Mouse (Mus musculus) A20 (cell line): ENCODE data around the gene Aup1.
A peak's percentile ranks its signal among the peaks of the same experiment; 100 is the strongest.

Source experiments
- DNase-seq: peaks from one replicate; pipeline ENCODE4 v3.0.0-alpha.2; 2011; ENCODE audit warnings: low read depth, low spot score

The Aup1 gene

GRCm38 (mm10) chr6:83068706-83069487, 14.6 kb downstream of the Aup1 start:
- DNase-seq, result no peak

DNA sequence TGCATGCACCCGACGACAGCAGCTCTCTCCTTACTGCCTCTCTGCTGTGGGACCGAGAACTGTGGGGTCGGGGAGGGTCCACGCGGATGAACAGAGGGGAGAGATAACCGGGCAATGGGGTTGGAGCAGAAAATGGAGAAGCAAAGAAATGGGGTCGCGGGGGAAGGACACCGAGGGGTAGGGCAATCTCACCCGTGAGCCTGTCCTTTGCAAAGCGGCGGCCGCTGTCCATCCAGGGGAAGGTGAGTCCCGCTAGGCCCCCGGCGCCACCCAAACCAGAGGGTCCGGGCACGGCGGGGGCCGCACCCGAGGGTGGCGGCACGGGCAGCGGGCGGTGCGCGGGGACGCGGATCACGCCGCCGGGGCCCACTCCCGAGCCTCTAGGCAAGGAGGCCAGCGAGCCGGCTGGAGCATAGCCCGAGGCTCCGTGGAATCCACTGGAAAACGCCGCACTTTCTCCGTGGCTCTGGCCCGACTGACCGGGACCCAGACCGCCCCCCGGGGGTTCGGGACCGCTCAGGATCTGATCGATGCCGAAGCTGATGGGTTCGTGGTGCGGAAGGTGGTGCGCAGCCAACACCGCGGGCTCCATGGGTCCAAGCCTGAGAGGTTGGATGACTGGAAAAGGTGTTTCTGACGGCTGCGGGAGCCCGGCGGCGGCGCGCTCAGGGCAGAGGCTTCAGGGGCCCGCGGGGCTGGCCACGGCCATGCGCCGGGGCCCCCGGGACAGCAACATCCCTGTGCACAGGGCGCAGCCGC, 15.3 kb downstream of the Aup1 start:
- DNase-seq, result no peak

DNA sequence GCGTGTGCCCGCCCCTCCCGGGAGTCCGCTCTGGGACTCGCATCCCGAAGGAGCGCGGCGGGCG, 15.8 kb downstream of the Aup1 start, which contains the start of gene Tlx2:
TSS of gene Tlx2 (minus strand) at position 47 of the 64 bp plus-strand sequence.
- DNase-seq, result no peak

DNA sequence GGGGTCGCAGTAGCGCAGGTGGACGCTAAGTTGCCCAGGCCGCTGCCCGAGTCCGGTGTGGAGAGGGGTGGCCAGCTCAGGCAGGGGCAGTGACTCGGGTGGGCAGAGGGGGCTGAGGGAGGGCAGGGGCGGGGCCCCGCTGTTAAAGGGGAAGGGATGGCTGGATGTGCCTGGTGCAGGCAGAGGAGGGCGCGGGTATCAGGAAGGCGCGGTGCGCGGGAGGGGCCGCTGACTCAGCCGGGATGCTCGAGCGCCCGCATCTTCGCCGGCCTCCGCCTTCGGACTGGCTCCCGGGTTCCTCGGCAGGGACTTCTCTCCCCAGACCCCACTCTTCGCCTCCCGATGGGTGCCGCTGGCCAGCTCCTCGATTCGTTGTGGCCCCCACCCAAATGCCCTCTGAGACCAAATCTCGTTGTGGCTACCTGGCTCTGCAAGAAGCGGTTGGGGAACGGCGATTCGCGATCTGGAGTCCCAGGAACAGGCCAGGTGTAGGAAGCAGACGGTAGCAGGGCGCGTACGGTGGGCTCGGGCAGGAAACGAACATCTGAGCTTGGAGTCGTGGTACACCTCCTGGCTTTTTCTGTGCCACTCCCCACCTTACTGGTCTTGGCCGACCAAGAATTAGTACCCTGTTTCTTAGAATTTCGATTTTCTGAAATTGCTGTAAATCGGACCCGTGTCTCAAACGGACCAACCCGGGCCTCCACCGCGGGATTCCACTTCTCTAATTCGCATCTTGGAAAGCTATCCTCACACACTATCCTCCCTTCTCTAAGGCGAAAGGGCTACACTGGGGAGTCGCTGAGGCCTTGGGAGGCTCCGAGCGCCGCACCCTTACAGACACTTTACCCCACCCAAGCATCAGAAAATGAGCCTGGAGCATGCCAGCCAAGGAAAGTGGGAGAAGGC, 16.2 kb downstream of the Aup1 start:
- DNase-seq, result no peak

- DNase-seq, result no peak
Observed at GRCm38 (mm10) chr6:83071220-83071619, 16.9 kb downstream of the Aup1 start.

GRCm38 (mm10) chr6:83074979-83075378, 20.7 kb downstream of the Aup1 start:
- DNase-seq, result peak; percentile 38

- peak; percentile 32 for DNase-seq
Observed at GRCm38 (mm10) chr6:83077630-83078323, 23.5 kb downstream of the Aup1 start, which contains the start of gene Pcgf1. TSS of gene Pcgf1 (plus strand) at chr6:83077869.

- DNase-seq, result peak; percentile 93
Observed at GRCm38 (mm10) chr6:83078324-83078858, 24.1 kb downstream of the Aup1 start.

- no peak for DNase-seq
Observed at GRCm38 (mm10) chr6:83080210-83080609, 25.9 kb downstream of the Aup1 start.

GRCm38 (mm10) chr6:83083497-83083896, 29.2 kb downstream of the Aup1 start:
- DNase-seq, result no peak

- no peak for DNase-seq
Observed at GRCm38 (mm10) chr6:83084477-83084876, 30.2 kb downstream of the Aup1 start.

DNA sequence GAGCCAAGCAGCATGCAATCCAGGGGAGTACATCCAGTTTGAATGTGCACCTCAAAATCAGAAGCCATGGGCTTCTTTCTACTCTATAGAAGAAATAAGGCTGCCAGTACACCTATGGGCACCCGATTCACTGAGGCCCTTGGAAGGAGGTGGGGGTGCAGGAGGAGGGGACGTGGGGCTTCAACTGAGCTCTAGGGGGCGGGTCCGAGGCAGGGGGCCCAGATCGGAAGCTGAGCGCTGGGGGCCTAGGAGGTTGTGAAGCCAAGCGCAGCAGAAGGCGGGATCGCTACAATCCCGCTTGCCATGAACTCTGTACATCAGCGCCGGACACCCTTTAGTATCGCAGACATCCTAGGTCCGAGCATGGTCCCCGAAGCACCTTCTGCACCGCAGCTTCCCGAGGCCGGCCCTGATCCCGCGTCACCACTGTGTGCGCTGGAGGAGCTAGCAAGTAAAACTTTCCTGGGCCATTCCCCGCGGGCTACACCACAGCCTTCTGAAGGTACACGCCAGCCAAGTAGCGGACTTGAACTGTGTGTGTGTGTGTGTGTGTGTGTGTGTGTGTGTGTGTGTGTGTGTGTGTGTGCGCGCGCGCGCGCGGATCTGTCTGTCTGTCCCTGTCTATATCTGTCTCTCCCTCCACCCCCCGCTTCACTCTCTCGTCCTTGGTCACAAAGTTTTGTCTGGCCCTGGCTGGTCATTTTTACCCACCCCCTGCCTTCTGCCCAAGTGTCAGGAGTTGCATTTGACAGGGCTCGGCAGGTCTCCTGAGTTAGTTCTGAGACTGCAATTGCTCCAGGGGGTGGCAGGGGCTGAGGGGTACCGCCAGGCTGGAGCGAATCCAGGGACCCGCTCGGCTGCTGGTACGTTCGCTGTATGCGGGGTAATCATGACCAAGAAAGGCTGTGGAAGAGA, 32.1 kb downstream of the Aup1 start, which contains the start of gene Lbx2:
TSS of gene Lbx2 (plus strand) at position 247 of the 915 bp plus-strand sequence.
- DNase-seq, result no peak

DNA sequence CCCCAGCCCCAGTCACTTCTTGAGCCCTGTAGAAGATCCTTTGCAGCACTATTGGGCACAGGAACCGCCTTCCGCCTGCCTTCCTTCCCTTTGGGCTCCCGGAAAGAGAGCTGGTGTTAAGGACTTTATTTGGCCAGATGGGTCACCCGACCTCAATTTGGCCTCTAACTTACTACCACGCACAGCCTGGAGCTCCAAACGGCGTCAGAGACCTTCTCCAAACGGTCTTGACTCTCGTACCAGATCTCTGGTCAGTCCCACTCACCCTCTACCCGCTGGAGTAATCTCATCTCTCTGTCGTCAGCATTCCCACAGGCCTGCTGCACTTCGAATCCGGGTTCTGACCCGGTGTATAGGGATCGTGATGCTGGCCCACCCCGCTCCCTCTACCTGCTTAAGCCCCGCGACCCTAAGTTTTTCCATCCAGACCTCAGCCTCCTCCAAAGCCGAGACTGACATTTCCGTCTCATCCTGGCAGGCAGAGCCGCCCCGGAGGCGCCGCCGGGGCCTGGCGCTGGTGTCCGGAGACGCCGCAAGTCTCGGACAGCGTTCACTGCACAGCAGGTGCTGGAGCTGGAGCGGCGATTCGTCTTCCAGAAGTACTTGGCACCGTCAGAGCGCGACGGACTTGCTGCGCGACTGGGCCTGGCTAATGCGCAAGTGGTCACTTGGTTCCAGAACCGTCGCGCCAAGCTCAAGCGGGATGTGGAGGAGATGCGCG, 33.0 kb downstream of the Aup1 start:
- no peak for DNase-seq

DNA sequence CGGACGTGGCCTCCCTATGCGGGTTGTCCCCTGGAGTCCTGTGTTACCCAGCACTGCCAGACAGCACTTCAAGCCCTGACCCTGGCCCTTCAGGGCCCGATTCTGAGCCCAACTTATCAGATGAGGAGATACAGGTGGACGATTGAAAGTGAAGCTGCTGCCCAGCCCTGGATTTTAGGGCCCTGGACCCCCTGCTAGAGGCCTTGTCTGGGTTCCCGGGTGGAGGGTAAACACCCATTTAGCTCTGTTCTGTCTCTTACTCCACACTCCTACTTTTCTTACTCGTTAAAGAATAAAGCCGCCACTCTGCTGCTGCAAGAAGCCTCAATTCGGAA, 33.6 kb downstream of the Aup1 start:
- no peak for DNase-seq

- no peak for DNase-seq
Observed at GRCm38 (mm10) chr6:83092416-83093127, 38.3 kb downstream of the Aup1 start.

GRCm38 (mm10) chr6:83095968-83096367, 41.6 kb downstream of the Aup1 start:
- no peak for DNase-seq

DNA sequence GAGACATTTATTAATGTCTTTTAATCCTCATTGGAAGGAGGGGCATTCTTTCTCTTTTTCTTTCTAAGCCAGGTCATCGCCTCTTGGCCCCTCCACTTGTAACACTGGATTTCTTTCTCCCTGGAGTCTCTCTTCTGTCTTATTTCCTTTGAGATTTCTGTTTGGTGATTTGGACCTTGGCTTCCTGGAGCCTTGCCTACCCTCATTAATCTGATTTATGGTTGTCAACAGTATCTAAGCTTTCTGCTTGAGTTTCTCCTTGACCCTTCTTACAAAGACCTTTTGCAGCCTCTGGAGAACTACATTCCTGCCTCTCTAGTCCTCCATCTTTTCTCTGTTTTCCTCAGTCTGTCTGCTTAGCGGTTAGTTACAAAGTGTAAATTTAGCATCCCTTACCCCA, 44.1 kb downstream of the Aup1 start:
- DNase-seq, result no peak

DNA sequence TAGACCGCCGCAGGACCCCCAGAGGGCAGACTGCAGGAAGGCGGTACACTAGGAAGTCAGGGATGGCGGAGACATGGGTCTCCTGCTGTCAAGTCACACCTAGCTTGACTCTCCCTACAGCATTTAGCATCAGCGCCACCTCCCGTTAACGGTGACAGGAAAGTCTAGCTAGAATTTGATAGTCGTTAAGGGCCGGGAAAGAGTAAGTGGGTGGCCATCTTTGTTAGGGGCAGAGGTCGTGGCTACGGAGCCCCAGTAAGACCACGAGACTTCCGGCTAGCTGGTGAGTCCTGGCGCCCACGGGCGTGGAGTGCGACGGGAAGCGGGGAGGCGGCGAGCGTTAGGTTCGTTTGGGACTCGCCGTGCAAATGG, 47.0 kb downstream of the Aup1 start, which contains the start of the genes Ccdc142 and Gm42688:
TSS of gene Ccdc142 (plus strand) at position 286 of the 372 bp plus-strand sequence.
TSS of gene Gm42688 (plus strand) at position 302 of the 372 bp plus-strand sequence.
- peak; percentile 79 for DNase-seq
